Mouse (Mus musculus): Measurements from ENCODE around the gene Fbxw11.

Gene Fbxw11

GRCm38 (mm10) chr11:32621831-32622478, 20.6 kb upstream of the Fbxw11 start:
- in situ Hi-C loops (cut with MboI; ENCODE audit: low pct_unique_long_range_greater_than_20kb in 1 of 2, low sequenced_read_pairs in 2 of 2, unreplicated experiment in 1 of 2) = no loop called here

GRCm38 (mm10) chr11:32622479-32623190, 19.9 kb upstream of the Fbxw11 start:
- in situ Hi-C loops (cut with MboI; ENCODE audit: low pct_unique_long_range_greater_than_20kb in 1 of 2, low sequenced_read_pairs in 2 of 2, unreplicated experiment in 1 of 2) = no loop called here

- in situ Hi-C loops (cut with MboI; ENCODE audit: low pct_unique_long_range_greater_than_20kb in 1 of 2, low sequenced_read_pairs in 2 of 2, unreplicated experiment in 1 of 2) = no loop called here
Observed at GRCm38 (mm10) chr11:32623236-32623635, 19.3 kb upstream of the Fbxw11 start.

GRCm38 (mm10) chr11:32623912-32624311, 18.6 kb upstream of the Fbxw11 start:
- in situ Hi-C loops (cut with MboI; ENCODE audit: low pct_unique_long_range_greater_than_20kb in 1 of 2, low sequenced_read_pairs in 2 of 2, unreplicated experiment in 1 of 2) = no loop called here

- in situ Hi-C loops (cut with MboI; ENCODE audit: low pct_unique_long_range_greater_than_20kb in 1 of 2, low sequenced_read_pairs in 2 of 2, unreplicated experiment in 1 of 2) = loop anchor here in 1 of 2 experiments (5.0 kb wide), 1 partner anchor 82 kb away; no protein-coding TSS in a partner anchor
Observed at GRCm38 (mm10) chr11:32625677-32626076, 16.8 kb upstream of the Fbxw11 start.

GRCm38 (mm10) chr11:32626079-32626478, 16.4 kb upstream of the Fbxw11 start:
- in situ Hi-C loops (cut with MboI; ENCODE audit: low pct_unique_long_range_greater_than_20kb in 1 of 2, low sequenced_read_pairs in 2 of 2, unreplicated experiment in 1 of 2) = loop anchor here in 1 of 2 experiments (5.0 kb wide), 1 partner anchor 81 kb away; no protein-coding TSS in a partner anchor

- in situ Hi-C loops (cut with MboI; ENCODE audit: low pct_unique_long_range_greater_than_20kb in 1 of 2, low sequenced_read_pairs in 2 of 2, unreplicated experiment in 1 of 2) = loop anchor here in 1 of 2 experiments (5.0 kb wide), 1 partner anchor 79 kb away; no protein-coding TSS in a partner anchor
Observed at GRCm38 (mm10) chr11:32627900-32628299, 14.6 kb upstream of the Fbxw11 start.

- in situ Hi-C loops (cut with MboI; ENCODE audit: low pct_unique_long_range_greater_than_20kb in 1 of 2, low sequenced_read_pairs in 2 of 2, unreplicated experiment in 1 of 2) = loop anchor here (5.0 kb wide), 1 partner anchor 78 kb away; no protein-coding TSS in a partner anchor
Observed at GRCm38 (mm10) chr11:32629713-32630211, 12.8 kb upstream of the Fbxw11 start.

GRCm38 (mm10) chr11:32632671-32633070, 9.9 kb upstream of the Fbxw11 start:
- in situ Hi-C loops (cut with MboI; ENCODE audit: low pct_unique_long_range_greater_than_20kb in 1 of 2, low sequenced_read_pairs in 2 of 2, unreplicated experiment in 1 of 2) = loop anchor here in 1 of 2 experiments (5.0 kb wide), 1 partner anchor 75 kb away; no protein-coding TSS in a partner anchor

- in situ Hi-C loops (cut with MboI; ENCODE audit: low pct_unique_long_range_greater_than_20kb in 1 of 2, low sequenced_read_pairs in 2 of 2, unreplicated experiment in 1 of 2) = loop anchor here in 1 of 2 experiments (5.0 kb wide), 1 partner anchor 74 kb away; no protein-coding TSS in a partner anchor
Observed at GRCm38 (mm10) chr11:32633542-32633941, 9.0 kb upstream of the Fbxw11 start.

- in situ Hi-C loops (cut with MboI; ENCODE audit: low pct_unique_long_range_greater_than_20kb in 1 of 2, low sequenced_read_pairs in 2 of 2, unreplicated experiment in 1 of 2) = loop anchor here in 1 of 2 experiments (5.0 kb wide), 1 partner anchor 73 kb away; no protein-coding TSS in a partner anchor
Observed at GRCm38 (mm10) chr11:32634143-32634542, 8.4 kb upstream of the Fbxw11 start.

GRCm38 (mm10) chr11:32634842-32635241, 7.7 kb upstream of the Fbxw11 start:
- in situ Hi-C loops (cut with MboI; ENCODE audit: low pct_unique_long_range_greater_than_20kb in 1 of 2, low sequenced_read_pairs in 2 of 2, unreplicated experiment in 1 of 2) = loop anchor here in 1 of 2 experiments (5.0 kb wide), 1 partner anchor 72 kb away; no protein-coding TSS in a partner anchor

GRCm38 (mm10) chr11:32636275-32636674, 6.2 kb upstream of the Fbxw11 start:
- in situ Hi-C loops (cut with MboI; ENCODE audit: low pct_unique_long_range_greater_than_20kb in 1 of 2, low sequenced_read_pairs in 2 of 2, unreplicated experiment in 1 of 2) = no loop called here

GRCm38 (mm10) chr11:32638521-32639255, 3.8 kb upstream of the Fbxw11 start:
- in situ Hi-C loops (cut with MboI; ENCODE audit: low pct_unique_long_range_greater_than_20kb in 1 of 2, low sequenced_read_pairs in 2 of 2, unreplicated experiment in 1 of 2) = no loop called here

- in situ Hi-C loops (cut with MboI; ENCODE audit: low pct_unique_long_range_greater_than_20kb in 1 of 2, low sequenced_read_pairs in 2 of 2, unreplicated experiment in 1 of 2) = no loop called here
Observed at GRCm38 (mm10) chr11:32640617-32641016, 1.9 kb upstream of the Fbxw11 start.

GRCm38 (mm10) chr11:32642899-32643886, 669 bp downstream of the Fbxw11 start:
- in situ Hi-C loops (cut with MboI; ENCODE audit: low pct_unique_long_range_greater_than_20kb in 1 of 2, low sequenced_read_pairs in 2 of 2, unreplicated experiment in 1 of 2) = no loop called here

- in situ Hi-C loops (cut with MboI; ENCODE audit: low pct_unique_long_range_greater_than_20kb in 1 of 2, low sequenced_read_pairs in 2 of 2, unreplicated experiment in 1 of 2) = no loop called here
Observed at GRCm38 (mm10) chr11:32644010-32644409, 1.5 kb downstream of the Fbxw11 start.

Data from mouse embryonic stem cell (cell line).